Mouse (Mus musculus) MN1 (cell line): ENCODE results near the gene Pcgf2.

Experiments
- DNase-seq: peaks from one replicate; pipeline ENCODE4 v3.0.0-alpha.2; 2016; ENCODE audit warnings: low spot score

Gene Pcgf2

DNA sequence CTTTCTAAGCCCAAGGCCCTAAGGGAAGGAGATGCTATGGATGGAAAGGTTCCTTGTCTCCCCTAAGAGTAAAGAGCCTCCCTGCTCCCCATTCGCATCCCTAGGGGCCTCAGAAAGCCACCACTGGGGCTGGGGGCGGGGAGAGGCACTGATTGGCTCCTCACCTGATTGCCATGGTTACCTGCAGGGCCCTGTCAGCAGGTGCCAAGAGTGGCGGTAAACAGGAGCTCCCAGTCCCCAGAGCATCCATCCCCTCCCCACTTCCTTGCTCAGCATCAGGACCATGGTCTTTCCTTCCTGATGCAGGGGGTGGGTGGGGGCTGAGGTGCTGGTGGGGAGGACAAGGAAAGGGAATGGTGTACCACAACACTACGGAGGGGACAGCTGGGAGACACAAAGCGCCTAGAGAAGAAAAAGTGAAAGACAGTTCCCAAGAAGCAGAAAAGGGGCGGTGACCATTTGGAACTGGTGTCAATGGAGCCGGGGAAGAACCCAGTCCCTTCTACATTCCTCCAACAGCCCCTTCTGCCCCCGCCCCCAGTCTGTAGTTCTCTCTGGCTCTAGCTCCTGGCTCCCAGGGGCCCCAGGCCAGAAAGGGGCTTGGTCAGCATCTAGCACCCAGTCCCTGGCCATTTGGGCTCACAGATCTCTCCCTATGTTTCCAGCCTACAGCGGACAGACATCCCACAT, 4.4 kb downstream of the Pcgf2 start:
- no peak for DNase-seq

DNA sequence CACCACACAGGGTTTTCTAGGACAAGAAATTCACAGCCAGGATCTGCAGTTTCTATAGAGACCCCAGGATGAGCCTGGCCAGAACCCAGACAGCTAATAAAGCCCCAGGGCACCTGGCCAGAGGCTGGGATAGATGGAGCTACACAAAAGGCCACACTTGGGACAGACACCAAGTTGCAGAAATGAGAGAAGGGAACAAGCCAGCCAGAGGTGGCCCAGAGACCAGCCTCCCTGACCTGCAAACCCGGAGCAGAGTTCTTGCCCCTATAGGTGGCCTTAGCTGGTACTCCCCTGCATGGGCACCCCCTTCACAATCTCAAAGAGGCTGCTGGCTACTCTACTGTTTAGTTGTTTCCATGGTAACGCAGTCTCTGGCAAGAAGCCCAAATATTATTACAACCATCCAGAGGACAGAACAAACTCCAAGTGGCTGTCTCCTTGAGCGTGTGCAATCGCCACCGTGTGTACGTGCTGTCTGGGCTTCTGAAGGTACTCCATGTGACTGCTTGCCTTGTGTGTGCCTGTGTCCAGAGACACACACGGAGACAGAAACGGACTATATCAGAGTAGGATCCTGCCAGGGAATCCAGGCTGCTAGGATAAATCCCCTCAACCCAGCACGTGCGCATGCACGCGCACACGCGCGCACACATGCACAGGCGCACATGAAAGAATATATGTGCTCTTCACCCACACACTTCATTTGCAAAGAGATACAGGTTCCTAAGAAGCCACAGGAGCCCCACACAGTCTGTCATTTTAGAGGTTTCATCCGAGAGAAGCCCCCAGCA, 5.2 kb downstream of the Pcgf2 start:
- peak; percentile 81 for DNase-seq

DNA sequence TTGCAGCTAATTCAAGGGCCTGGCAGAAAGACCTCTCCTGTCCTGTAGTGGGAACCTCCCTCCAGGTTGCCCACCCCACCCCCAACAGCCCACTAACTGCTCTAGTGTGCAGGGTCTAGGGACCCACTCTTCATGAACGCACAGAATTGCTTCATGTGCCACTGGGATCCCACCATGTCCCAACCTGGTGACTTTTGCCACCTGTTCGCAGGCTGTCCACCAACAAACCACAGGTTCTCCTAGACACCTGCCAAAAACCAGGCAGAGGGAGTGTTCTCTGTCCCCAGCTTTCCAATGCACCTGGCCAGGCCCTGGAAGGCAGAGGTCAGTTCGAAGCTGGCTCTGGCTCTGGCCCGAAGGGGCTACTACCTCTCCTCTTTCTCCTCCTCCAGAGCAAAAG, 5.9 kb downstream of the Pcgf2 start:
- no peak for DNase-seq

DNA sequence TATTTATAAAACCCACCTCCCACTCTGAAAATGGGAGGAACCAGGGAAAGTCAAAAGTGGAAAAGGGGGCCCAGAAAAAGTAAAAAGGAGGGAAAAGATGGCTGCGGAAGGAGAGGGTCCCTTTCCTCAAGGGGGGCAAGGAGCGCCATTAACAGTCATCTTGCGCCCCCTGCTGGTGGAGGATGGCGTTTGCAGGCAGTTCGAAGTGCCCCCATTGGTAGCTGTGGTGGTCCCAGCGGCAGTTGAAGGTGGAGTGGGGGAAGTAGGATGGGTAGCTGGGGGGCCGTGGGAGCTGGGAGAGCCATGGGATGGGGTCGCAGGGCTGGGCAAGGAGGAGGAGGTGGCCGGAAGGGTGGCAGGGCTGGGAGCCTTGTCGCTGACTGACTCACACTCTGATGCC, 10.4 kb downstream of the Pcgf2 start:
- DNase-seq: no peak

DNA sequence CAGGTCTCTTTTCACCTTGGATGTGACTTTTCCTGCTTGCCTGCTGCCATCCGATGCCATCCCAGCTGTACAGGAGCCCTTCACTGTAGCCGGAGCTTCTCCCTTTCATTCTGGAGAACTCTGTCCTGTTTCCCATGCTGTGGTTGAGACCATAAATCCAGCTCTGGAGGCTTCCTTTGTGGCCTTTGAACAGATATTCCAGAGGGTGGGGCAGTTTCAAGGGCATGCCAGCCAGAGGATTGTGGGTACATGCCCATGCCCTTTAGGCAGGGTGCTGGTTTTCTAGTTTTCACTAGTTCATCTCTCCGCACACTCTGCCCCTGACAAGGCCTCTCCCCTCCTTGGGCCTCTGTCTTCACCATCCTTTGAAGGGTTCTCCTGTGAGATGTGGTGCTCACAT, 13.2 kb downstream of the Pcgf2 start:
- no peak for DNase-seq

DNA sequence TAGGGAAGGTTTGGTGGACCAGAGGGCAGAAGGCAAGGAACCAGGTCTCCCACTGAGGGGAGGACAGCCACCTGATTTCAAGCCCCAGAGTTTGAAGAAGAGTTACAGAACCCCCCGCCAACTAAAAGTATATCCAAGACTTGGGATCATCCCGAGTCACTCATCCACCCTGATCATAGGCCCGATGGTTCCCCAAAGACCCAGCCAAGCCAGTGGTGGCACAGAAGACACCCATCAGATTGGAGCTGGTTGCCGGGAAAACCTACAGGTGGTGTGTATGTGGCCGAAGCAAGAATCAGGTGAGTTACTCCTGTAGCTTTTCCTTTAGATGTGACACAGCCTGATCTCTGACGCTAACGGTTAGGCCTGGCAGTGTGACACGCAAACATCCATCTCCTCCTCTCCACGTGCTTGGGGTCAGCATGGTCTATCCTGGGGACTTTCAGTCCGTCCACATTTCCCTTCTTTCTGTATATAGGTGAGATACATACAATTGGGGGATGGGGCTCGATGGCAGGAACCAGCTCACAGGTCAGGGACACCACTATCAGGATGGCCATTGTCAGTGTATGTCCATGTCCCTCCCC, 13.9 kb downstream of the Pcgf2 start:
- no peak for DNase-seq

DNA sequence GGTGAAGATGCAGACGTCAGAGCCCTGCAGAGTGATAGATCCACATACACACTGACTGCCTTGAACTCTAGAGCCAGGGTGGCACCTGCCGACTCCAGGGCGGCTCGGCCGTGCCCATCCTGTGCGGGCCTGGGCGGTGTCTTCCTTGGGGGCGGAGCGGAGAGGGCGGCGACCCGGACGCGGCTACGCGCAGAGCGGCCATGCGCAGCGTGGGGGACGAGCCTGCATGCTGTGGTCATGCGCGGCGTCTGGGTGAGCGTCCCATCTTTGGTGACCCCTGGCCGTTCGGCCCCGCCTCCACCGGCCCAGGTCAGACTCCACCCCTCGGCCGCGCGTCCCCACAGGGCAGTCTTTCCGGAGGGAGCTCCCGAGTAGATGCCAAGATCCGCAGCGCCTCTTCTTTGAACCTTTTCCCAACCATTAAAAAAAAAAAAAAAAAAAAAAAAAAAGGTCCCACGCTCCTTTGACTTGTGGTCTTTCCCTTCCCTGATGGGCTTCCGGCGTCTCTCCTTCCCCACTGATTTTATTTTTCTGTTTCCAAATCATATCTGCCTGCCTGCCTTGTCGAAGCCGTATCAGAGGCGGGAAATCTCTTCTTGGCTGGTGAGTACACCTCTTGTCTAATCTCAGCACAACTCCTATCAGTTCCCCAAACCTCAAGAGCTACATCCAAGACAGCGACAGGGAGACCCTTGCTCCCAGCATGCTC, 14.5 kb downstream of the Pcgf2 start, which contains the start of gene Cisd3:
Cisd3 (plus strand) TSS at position 214 of the 709 bp plus-strand sequence.
- DNase-seq: peak; percentile 91

DNA sequence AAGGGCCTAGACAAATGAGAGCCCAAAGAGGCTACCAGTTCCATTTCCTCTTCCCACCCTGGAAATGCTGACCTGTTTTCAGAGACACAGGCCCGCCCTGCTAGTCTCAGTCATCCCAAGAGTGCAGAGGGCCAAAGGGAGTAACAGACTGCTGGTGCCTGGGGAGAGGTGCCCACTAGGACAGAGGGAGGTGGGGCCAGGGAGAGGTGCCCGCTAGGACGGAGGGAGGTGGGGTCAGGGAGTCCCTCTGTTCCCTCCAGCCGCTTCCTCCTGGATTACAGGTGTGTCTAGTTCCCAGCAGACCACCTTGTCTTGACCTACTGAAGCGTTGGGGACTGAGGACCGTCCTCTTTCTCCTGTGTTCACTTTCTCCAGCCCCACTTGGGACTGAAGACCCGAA, 15.5 kb downstream of the Pcgf2 start:
- no peak for DNase-seq

DNA sequence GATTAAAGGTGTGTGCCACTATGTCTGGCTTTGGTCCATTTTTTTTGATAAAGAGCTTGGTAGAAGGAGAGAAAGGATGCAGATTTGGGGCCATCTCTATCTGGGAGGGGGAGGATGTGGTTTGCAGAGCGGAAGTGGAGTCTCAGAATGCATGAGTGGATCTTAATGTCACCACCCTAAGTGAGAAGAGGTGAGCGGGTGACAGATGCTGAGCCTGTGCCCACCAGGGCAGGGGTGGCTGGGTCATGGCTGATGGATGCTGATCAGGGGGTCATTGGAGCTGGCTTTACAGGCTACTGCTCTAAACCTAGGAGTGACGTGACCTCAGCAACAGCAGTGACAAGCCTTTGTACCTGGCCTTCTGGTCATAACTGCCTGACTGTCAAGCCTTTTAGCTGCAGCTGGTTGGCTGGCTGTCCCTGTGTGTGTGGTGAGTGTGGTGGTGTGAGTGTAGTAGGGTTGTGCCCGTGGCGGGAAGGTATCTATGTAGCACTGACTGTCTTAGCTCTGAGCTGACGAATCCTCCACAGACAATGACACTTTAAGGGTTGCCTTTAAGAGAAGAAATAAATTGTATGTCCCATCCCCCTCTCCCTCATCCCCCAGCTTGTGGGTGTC, 16.1 kb downstream of the Pcgf2 start:
- DNase-seq: no peak

DNA sequence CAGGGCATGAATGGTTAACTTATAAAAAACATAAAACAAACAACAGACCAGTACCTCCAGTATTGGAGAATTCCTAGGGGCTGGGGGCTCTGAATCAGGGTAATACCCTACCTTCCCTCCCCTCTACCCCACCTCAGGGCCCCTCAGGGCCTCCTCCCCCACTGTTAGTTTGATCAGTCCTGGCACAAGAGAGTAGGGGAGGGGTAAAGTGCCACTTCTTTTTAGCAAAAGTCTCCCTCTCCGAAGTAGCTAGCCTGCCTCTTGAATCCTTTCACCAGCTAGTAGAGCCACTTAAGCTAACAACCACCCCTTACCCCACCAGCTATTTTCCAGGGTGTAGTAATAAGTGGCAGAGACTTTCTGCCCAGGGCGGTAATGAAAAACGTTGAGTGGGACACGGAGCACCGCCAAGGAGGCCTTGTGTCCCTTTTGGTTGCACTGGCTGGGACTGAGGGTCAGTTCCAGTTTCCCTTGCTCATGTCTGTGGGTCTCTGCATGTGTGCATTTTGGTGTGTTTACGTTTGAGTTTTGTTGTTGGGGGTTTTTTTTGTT, 17.7 kb downstream of the Pcgf2 start:
- DNase-seq: no peak

DNA sequence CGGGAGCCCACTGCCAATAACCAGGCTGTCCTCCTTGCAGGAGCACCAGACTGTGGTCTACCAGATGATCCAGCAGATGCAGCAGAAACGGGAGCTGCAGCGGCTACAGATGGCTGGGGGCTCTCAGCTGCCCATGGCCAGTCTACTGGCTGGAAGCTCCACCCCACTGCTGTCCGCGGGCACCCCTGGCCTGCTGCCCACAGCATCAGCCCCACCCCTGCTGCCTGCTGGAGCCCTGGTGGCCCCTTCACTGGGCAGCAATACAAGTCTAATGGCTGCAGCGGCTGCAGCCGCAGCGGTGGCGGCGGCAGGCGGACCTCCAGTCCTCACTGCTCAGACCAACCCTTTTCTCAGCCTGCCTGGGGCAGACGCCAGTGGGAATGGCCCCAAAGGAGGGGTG, 19.9 kb downstream of the Pcgf2 start:
- peak; percentile 91 for DNase-seq

DNA sequence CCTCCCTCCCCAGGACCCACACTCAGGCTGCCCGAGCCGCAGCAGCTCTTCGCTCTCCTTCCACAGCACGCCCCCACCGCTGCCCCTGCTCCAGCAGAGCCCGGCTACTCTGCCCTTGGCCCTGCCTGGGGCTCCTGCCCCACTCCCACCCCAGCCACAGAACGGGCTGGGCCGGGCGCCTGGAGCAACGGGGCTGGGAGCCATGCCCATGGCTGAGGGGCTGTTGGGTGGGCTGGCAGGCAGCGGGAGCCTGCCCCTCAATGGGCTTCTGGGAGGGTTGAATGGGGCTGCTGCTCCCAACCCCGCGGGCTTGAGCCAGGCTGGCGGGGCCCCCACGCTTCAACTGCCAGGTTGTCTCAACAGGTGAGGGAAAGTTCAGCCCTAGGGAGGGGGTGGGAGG, 22.0 kb downstream of the Pcgf2 start:
- no peak for DNase-seq

DNA sequence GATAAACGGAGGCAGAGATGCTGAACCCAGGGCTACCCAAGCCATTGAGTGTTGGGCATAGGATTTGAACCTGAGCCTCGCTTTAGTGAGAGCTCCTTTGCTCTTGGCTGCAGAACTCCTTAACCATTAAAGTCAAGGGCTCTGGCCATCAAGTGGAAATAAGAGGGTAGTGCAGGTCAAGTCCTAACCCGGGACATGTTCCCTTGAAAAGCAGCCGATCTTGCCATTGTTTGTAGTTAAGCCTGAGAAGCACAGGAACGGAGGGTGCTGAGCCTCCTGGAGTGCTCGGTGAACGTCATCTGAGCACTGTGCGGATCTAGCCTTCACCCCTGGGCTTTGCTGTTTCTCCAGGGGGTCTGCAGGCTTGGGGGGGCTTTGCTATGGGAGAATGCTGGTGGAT, 22.5 kb downstream of the Pcgf2 start:
- DNase-seq: no peak

DNA sequence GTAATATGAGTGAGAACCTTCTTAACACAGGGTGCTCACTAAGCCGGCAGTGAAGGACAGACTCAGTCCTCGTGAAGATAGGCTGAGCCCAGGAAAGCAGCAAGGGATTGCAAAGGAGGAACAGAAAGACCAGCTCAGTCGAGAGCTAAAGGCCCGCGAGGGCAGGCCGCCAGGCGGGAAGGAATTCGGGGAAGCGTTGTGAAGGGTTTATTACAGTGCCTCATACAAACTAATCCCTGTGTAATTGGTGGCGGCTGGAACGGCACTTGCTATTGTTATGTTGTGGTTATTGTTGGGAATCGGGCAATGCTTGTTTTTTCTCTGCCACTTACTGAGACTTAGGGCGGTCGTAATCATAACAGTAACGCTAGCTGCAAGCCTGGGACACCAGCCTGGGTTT, 22.9 kb downstream of the Pcgf2 start:
- DNase-seq: peak; percentile 48

DNA sequence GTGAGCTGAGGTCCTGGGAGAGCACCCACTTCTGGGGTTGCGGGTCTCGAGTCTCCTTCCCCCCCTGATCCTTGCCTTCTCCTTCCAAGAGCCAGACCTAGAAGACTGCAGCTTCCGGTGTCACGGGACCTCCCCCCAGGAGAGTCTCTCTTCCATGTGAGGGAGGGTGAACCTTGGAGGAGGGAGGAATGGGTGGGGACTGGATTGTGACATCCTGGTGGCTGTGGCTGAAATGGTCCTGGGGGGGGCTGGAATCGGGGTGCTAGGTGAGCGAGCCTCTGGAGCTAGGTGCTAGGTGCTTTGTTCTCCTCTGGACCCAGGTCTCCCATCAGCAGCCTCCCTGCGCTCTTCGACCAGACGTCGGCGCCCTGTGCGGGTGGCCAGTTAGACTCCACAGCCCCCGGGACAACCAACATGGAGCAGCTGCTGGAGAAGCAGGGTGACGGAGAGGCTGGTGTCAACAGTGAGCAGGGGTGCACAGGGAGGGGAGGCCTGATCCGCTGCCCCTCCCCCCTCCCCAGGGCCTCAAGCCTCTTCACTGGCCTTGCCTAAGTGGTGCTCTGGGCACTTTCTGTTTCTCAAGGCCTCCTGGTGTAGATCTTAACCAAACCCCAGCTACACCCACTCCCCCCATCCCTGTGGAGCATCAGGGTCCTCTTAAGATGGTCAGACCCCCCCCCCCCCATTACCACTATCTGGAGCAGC, 24.1 kb downstream of the Pcgf2 start:
- DNase-seq: no peak

DNA sequence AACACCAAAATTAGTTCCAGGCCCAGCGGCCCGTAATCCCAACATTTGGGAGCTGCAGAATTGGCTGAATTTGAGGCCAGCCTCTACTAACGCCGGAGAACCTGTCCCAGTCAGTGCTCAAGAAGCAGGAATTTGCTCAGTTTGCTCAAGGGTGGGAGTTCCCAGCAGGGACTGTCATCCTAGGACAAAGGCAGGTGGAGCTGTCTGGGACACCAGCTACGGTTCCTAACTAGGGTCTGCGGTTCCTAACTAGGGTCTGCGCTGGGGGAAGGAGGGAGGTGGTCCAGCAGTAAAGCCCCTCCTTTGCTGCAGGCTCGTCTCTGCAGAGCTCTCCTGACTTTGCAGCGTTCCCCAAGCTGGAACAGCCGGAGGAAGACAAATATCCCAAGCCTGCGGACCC, 27.1 kb downstream of the Pcgf2 start:
- DNase-seq: no peak

DNA sequence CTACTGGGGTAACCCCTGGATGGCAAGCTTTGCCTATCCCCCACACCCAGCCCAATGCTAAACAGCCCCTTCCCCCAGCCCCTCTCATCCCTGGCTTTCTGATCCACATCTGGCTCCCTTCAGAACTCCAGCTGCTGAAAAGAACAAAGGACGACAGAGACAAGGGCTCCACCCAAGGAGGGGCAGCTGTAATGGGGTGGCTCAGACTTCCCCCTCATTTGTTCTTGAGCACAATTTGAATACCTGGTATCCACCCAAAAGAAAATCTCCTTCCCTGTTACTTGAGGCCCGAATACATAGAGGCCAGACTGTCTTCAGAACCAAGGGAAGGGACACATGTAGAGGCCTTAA, 29.1 kb downstream of the Pcgf2 start:
- DNase-seq: no peak

DNA sequence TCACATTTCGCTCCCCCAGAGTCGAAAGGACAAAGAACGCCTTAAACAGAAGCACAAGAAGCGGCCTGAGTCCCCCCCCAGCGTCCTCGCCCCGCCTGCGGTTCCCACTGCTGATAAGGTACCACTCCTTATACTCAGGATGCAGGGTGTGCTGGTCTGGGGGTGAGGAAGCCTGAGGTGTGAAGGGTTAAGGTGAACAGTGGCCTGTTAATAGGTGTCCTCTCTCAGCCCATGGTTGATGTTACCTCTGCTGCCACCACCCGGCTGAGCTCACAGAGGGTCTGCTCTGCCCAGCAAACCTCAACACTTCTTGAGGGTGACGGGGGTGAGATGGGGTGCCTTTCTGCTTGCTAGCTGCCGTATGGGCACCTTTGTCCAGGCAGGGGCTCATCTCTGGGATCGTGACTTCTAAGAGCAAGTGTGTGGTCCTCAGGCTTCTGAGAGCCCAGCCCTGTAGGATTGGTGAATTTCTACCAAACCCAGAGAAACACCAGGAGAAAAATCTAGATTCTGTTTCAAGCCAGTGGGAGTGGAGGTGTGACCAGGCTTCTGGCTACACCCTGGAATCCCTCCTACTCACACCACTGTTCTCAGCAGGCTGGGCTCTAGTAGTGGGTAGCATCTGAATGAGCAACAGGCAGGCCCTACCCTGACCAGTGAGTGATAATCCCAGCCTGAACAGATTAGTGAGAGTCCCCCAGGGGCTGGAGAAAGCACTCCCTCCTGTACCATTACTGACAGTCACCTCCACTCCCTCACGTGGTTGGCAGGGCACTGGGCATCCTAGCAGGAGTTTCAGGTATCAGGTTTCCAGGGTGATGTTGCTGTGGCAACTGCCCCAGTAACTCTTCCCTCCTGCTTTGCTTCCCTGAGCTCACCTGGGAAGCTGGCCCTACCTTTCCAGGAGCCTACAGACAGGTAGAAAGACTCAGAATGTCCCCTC, 29.8 kb downstream of the Pcgf2 start:
- no peak for DNase-seq

DNA sequence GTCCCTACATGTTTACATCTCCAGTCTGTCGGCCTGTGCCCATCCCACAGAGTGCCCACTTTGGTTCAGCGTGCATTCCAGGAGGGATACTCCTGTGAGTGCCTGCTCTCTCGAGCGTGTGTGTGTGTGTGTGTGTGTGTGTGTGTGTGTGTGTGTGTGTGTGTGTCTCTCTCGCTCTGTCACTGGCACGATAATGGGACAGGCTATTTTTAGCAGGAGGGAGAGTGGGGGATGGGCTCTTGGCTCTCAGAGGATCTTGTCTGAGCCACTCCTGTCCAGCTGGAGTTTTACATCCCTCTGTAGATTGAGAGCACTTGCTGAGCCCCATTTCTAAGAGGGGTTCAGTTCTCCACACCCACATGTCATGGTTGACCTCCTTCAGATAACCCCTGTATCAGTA, 30.5 kb downstream of the Pcgf2 start:
- peak; percentile 51 for DNase-seq

DNA sequence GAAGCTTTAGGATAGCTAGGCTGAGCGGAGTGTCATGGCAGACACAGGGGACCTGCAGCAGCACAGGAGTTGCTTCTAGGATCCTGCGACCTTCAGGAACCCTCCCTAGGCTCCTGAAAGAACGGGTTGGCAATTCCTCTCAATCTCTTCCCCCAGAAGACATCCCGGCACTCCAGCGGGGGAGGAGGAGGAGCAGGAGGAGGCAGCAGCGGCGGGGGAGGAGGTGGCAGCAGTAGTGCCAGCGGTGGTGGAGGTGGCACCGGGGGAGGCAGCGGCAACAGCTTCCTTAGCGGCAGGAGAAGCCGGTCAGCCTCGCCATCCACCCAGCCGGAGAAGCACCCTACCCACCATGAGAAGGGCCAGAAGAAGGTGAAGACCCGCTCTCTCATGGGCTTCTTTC, 31.0 kb downstream of the Pcgf2 start:
- no peak for DNase-seq
